Mouse (Mus musculus): Measurements from ENCODE around the gene Unk. TPM values are rescaled to one million over a fixed set of nuclear protein-coding genes. Genes with fewer than 3 reads are reported as not detected.
"Not testable (repeated sequence)": the region's sequence is repeated elsewhere in the genome, so short reads cannot be mapped to it uniquely, and the experiment has no call there.

Unk gene
- total RNA-seq, 2 experiments from 2014 or later = 19.6 to 23.2 TPM

DNA sequence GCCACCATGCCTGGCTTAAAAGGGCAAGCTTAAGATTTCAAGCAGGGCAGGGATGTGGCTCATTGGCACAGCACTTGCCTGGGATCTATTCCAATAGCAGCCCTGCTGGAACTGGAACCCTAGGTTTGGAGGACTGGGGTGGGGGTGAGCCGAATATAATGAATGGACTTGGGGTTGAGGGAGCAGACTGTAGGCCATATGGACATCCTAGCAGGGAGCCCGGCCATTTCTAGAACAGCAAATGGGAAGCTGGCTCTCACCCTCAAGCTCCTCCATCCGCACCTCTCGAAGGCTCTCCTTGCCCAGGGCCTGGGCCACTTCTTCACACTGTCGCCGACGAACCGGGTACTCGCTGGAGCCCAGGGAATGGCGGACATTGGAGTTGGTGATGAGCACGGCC, 20.5 kb upstream of the Unk start:
- DNase-seq (ENCODE audit: extremely low spot score in 1 of 2, low spot score in 1 of 2) = no peak

DNA sequence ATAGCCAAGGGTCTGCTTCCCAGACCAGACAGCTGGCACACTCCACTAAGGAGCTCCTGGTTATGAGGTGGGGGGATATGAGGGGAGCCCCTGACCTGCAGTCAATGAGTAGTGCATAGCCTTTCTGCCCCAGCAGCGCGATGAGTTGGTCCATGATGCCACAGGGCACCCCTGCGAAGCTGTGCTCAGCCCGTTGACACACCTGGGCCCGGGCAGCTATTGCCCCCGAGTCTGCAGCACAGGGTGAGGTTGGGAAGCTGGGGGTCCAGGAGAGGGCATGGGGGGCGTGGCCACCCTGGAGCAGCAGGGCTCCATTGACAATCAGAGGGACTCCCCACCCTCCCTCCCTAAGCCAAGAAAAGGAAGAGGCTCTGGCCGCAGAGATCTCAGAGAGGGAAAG, 20.0 kb upstream of the Unk start:
- no peak for DNase-seq (ENCODE audit: extremely low spot score in 1 of 2, low spot score in 1 of 2)

DNA sequence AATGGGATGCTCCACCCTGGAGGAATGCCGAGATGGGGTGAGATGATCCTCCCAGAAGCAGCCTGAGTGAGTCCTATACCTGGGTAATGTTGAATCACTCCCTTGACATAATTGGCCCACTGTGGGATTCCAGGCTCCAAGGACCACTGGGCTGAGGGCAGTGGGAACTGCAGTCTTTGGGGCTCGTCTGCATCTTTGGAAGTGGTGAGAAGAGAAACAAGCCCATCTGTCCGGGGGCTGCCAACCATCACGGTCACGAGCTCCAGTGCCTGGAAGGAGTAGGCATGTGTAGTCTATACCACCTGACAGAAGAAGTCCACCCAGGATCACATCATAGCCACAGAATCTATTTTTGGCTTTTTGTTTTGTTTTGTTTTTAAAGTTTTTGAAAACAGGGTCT, 19.2 kb upstream of the Unk start:
- no peak for DNase-seq (ENCODE audit: extremely low spot score in 1 of 2, low spot score in 1 of 2)

DNA sequence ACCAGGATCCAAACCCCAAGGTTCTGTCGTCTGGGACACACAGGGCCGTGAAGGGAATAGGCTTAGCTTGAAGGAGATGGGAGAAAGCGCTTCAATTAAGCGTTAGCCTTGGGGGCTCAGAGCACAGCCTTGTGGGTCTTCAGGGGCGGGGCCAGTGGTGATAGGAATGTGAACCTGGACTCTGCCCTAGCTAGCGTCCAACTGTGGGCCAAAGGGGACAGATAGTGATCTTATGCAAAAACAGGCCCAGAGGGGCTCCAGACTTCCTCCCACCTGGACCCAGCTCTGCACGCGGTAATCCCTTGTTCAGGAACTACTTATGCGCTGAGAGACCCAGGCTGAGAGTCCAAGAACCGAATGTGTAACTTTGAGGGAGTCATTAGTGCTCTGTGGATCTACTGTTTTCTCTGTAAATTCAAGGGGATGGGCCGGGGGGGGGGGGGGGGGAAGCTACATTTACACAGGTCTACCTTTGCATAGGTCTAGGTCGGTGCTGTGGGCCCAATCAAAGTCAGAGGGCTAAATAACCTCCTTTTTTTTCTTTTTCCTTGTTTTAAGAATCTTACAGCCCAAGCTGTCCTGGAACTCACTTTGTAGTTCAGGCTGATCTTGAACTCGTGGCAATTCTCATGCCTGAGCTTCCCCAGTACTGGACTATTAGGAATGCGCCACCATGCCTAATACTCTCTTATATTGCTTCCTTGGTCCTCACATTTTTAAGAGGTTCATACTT, 18.4 kb upstream of the Unk start:
- DNase-seq (ENCODE audit: extremely low spot score in 1 of 2, low spot score in 1 of 2) = no peak

DNA sequence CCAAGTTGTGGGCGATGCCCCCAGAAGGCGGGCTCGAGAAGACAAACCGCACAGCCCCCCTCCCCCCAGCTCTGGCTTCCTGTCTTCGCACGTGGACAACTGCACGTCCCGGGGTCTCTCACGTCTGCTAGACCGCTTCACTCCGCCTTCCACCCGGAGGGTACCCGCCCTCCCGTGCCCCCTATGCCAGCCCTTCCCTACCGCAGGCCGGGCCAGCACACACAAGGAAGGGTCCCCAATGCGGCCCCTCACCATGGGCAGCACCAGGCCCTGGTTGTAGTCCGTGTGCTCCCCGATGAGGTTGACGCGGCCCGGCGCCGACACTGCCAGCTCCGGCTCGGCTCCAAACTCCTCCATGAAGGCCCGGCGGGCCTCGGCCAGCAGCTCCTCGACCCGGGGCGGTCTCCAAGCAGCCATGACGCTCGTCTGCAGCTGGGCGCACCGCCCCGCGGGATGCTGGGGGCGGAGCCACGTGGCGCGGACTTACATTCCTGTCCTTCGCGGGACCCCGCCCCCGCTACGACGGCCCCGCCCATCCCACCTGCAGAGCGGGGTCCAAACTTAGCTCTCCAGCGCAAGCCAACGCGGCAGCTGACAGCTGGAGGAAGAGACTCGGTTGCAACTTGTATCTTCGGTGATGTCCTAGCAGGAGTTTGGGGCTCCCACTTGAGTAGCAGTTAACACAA, 17.7 kb upstream of the Unk start, which contains the start of gene Galk1:
Gene Galk1, minus strand, starts transcription at position 458 of the 686 bp plus-strand sequence.
- DNase-seq (ENCODE audit: extremely low spot score in 1 of 2, low spot score in 1 of 2) = peak; percentile 53 to 70

DNA sequence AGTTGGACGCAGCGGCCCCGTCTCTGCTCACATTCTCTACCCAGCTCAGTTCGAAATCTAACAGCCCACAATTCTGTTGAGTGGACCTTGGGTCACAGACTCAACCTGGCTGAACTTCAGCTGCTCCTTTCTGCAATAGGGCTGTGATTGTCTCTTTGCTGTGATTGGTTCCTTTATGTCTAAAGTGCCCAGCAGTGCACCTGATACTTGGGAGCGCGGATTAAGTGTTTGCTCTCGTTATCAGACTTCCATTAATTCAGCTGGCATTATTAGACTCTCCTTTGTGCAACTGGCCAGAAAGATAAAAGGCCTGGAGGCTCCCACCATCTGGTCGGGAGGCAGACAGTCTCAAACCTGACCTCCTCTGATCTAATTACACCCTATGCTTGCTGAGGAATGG, 15.3 kb upstream of the Unk start:
- DNase-seq (ENCODE audit: extremely low spot score in 1 of 2, low spot score in 1 of 2) = no peak

DNA sequence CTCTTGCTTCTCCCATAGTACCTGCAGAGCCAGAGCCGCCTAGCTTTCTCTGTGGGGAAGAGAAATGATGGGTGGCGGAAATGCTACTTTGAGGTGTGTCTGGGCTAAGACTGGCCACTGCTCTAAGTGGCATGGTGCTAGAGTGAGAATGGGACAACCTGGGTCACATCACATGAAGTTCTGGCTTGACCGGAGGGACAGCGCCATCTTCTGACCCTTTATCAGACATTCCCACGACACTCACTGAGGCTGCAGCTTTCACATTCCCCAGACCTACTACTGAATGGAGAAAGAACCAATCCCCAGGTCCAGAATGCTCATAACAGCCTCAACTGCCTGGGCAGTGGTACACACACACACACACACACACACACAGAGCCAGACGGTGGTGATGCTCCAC, 12.0 kb upstream of the Unk start:
- no peak for DNase-seq (ENCODE audit: extremely low spot score in 1 of 2, low spot score in 1 of 2)

DNA sequence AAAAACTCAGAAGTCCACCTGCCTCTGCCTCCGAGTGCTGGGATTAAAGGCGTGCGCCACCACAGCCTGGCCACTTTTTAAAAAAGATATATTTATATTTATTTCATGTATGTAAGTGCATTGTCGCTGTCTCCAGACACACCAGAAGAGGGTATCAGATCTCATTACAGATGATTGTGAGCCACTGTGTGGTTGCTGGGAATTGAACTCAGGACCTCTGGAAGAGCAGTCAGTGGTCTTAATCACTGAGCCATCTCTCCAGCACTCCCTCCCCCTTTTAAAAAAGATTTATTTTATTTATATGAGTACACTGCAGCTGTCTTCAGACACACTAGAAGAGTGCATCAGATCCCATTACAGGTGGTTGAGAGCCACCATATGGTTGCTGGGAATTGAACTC, 11.3 kb upstream of the Unk start:
- not testable (repeated sequence) for DNase-seq (ENCODE audit: extremely low spot score in 1 of 2, low spot score in 1 of 2)

DNA sequence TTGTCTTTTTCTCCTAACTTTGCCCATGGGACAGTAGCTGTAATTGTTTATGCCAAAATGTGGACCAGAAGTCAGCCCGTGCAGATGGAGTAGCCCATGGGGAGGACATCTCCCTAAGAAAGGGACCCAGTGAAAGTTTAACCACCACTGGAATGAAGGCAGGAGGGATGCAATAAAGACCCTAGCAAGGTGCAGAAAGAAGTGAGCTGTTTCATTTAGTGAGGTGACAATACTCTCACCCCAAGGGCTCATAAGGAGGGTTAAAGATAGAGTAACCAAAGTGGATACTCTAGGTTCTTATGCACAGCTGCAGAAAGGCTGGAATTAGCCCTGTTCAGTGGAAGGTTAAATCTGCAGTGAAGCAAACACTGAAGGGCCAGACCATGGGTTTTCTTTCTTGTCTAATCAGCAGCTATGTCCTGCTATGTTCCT, 10.7 kb upstream of the Unk start:
- DNase-seq (ENCODE audit: extremely low spot score in 1 of 2, low spot score in 1 of 2) = no peak

DNA sequence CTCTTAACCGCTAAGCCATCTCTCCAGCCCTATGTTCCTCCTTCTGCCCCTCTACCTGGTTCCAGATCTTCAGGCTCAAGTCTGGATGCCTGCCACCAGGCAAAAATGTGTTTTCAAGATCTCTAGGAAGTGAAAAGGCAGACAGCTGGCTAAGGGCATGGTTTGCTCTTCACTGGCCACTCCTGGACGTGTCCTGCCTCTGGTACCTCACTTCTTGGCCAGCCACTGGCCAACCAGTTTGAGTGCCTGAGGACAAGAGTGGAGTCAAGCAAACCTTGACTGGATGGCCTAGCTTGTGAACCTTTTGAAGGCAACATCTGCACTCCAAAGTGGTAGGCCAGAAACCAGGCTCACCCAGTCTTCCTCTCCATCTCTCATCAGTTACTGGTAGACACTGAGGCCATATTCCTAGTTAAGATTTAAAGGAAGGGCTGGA, 10.1 kb upstream of the Unk start:
- DNase-seq (ENCODE audit: extremely low spot score in 1 of 2, low spot score in 1 of 2) = no peak

DNA sequence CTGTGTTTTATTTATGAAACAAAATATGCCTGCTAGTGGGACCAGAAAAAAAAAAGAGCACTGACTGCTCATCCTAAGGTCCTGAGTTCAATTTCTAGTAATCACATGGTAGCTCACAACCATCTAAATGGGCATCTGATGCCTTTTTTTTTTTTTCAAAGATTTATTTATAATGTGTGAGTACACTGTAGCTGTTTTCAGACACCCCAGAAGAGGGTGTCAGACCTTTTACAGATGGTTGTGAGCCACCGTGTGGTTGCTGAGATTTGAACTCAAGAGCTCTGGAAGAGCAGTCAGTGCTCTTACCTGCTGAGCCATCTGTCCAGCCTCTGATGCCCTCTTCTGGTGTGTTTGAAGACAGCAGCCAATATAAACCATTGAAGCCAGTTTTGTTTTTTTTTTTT, 9.6 kb upstream of the Unk start:
- no peak for DNase-seq (ENCODE audit: extremely low spot score in 1 of 2, low spot score in 1 of 2)

DNA sequence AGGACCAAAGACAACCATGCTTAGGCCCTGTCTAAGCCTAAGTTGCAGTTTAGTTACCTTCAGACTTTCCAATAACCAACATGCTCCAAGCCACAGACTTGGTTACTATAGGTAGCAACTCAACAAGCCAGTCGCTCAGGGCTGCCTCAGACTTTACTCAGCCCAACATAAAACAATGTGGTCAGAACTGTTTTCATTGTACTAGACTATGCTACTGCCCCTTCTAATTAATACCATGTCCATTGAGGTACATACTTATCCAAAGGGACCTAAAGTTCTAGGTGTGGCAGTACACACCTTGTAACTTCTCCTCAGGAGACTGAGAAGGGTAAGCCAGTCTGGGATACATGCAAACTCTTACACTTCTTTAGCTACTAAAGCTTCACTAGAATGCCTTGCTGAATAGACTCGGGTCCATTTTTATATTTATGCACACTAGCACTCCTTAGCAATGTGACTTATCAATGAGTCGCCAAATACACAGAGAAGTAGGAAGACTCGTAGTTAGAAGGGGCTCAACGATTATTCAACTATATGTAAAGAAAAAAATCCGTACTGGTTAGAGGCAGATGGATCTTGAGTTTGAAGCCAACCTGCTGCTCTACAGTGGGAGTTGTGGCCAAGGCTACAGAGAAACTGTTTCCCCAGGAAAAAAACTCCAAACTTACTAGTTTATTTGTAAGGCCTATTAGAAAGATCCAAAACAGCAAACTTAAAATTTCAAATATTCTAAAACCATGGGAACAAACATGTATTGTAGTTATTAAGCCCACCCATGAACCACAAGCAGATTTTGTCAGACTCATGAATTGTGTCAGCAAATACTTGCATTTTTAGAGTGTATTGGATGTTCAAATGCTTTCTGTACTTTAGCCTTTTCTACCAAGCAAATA, 8.5 kb upstream of the Unk start:
- no peak for DNase-seq (ENCODE audit: extremely low spot score in 1 of 2, low spot score in 1 of 2)

DNA sequence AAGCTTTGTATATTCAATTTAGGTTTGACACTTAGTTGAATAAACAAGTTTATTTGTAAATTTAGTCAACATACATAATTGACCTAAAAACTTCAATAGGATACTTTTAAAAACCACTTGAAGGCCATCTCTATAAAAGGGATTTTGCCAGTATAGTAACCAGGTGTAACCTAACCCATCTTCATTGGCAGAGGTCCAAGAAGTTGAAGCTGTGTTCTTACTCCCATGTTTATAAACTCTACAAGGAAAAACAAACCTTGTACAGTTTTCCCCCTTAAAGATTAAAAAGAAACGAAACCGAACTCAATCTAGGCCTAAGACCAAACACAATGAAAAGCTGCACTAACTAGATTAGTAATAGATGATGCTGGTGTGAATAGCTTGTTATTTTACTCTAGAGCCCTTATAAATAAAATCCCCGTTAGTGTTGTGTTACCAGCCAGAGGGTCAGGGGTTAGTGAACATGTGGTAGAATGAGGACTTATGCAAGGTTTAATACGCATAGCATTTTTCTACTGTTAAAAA, 7.8 kb upstream of the Unk start:
- no peak for DNase-seq (ENCODE audit: extremely low spot score in 1 of 2, low spot score in 1 of 2)

DNA sequence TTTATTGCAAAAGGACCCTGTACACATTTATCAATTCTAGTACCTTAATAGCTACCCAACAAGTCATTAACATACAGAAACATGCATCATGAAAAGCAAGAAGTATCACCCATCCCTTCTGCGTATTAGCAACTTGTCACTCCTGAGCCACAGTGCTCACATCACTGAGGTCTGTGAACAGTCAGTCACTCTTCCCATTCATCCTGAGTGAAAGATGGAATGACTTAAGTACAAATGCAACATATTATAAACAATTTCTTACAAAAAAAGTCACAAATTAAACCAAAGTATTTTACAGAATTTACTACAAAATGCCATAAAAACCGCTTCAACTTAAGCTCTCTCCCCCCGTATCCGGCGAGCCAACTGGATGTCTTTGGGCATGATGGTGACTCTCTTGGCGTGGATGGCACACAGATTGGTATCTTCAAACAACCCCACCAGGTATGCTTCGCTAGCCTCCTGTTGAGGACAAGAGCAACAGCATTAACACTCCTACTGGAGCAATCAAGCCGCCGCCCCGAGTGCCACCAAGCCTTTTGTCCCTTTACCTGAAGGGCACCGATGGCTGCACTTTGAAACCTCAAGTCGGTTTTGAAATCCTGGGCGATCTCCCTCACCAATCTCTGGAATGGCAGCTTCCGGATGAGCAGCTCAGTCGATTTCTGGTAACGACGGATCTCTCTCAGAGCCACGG, 6.9 kb upstream of the Unk start:
- not testable (repeated sequence) for DNase-seq (ENCODE audit: extremely low spot score in 1 of 2, low spot score in 1 of 2)

DNA sequence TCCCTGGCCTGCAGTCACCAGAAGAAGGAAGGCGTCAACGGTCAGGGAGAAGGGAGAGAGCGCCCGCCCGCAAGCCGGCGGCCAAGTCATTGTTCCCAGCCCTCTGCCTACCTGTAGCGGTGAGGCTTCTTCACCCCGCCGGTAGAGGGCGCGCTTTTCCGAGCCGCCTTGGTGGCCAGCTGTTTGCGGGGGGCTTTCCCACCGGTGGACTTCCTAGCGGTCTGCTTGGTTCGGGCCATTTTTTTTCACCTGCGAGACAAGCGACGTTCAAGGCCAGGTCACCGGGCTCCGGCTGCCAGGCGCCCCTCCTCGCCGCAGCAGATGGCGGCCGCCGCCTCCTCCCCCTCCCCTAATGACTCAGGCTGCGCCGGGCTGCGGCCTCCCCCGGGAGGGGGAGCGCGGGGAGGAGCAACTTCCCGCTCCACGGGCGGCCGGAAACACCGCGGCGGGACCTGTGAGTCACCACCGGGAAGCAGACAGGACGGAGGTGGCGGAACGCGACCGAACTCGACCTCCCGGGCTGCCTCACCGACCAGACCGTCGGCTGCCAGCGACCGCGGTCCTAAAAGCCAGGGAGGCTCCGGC, 6.3 kb upstream of the Unk start:
- peak; percentile 73 to 80 for DNase-seq (ENCODE audit: extremely low spot score in 1 of 2, low spot score in 1 of 2)

DNA sequence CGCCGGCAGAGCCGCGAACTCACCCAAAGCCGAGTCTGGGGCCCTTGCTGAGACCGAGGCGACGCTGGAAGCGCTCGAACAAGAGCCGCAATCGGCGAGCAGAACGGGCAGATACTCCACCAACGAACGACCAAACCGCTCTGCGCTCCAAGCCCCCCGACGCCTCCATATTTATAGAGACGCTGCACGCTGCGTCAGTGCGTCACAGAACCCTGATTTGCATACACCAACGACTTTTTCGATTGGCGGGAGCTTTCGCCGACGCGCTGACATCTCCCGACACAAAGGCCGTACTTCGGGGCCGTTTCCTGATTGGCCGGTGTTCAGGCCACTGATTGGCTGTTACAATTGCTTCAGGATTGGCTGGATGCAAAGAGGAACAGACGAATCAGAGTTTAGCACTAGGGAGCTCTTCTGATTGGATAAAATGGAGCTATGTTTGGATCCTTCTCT, 5.7 kb upstream of the Unk start:
- DNase-seq (ENCODE audit: extremely low spot score in 1 of 2, low spot score in 1 of 2) = peak in 1 of 2 experiments; percentile 81

DNA sequence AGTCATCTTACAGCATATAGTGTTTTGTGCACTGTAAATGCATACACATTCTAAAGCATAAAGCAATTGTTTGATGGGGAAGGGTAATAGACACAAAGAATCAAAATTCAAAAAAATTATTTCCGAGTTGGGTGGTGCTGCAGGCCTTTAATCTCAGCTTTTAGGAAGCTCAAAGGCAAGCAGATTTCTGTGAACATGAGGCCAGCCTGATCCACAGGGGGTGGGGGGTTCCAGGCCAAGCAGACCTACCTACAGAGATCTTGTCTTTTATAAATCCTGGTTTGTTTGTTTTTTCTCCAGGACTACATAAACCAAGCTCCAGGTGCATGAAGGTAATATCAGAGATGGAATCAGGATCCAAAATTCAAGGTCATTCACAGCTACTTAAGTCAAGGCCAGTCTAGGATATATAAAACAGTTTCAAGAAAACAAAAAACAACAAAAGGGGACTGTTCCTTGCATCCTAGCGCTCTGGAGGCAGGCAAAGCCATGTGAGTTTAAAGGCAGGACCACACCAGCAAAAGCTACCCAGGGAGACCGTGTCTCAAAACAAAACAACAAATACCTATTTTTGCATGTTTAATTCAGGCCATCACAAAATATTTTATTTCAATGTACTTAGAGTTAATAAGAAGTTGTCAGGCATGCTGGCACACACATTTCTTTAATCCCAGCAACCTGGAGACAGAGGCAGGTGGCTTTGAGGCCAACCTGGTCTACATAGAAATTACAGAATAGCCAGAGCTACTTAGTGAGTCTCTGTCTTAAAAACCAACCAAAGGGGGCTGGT, 4.9 kb upstream of the Unk start:
- no peak for DNase-seq (ENCODE audit: extremely low spot score in 1 of 2, low spot score in 1 of 2)

DNA sequence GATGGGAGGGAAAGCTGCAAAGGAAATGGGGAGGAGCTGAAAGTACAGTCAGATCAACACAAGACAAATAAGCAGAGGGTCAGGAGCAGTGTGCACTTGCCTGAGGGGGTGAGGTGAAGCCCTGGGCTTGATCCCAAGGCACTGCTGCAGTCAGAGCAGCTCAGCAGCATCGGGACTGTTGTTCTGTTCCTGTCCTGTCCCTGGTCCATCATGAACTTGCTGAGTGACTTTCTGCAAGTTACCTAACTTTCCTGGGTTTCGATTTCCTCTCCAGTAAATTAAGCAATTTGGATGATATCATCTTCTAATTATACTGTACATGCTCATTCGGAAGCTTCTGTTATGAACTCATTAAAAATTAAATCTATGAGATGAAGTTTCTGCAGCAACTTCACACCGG, 2.4 kb upstream of the Unk start, which contains the start of gene H3f3b:
Gene H3f3b, minus strand, starts transcription at position 207 of the 400 bp plus-strand sequence.
- DNase-seq (ENCODE audit: extremely low spot score in 1 of 2, low spot score in 1 of 2) = no peak

Data from layer of hippocampus, postnatal 25 days (tissue).